Mouse (Mus musculus) CH12.LX (cell line): ENCODE data around the gene Dkk3. TPM values are rescaled to one million over a fixed set of nuclear protein-coding genes. Genes with fewer than 3 reads are reported as not detected.
A peak's percentile ranks its signal among the peaks of the same experiment; 100 is the strongest.
"Not testable (repeated sequence)": the region's sequence is repeated elsewhere in the genome, so short reads cannot be mapped to it uniquely, and the experiment has no call there.

Source experiments
- DNase-seq: peaks from one replicate; pipeline ENCODE4 v3.0.0-alpha.2; 2013; ENCODE audit errors: extremely low read depth
- H3K27ac ChIP-seq: 2 replicates; pipeline ENCODE4 v1.5.1; 2012; ENCODE audit warnings: low read depth, mild to moderate bottlenecking, control low read depth, moderate library complexity; ENCODE audit not compliant: insufficient read depth
- H3K27me3 ChIP-seq: replicated peaks from 2 replicates; pipeline ENCODE3; 2012; ENCODE audit warnings: inconsistent platforms
- H3K36me3 ChIP-seq, 2 experiments: replicated peaks in 1 of 2; 2 replicates each; pipeline versions ENCODE3 to v1.6.1; 2012; ENCODE audit warnings: inconsistent platforms in 1 of 2, low read length in 1 of 2, mild to moderate bottlenecking in 1 of 2, mixed read lengths in 1 of 2, moderate library complexity in 1 of 2; ENCODE audit not compliant: control insufficient read depth in 1 of 2, insufficient read depth in 1 of 2
- H3K4me1 ChIP-seq, 2 experiments: 2 replicates each; pipeline ENCODE4 v1.6.1; 2012; ENCODE audit warnings: inconsistent platforms in 1 of 2, moderate library complexity in 1 of 2; ENCODE audit not compliant: insufficient read depth in 2 of 2, control insufficient read depth in 1 of 2
- H3K4me2 ChIP-seq: 2 replicates; pipeline ENCODE4 v1.6.1; 2012; ENCODE audit warnings: low read depth, mild to moderate bottlenecking, control low read depth; ENCODE audit not compliant: poor library complexity, insufficient read depth, severe bottlenecking
- H3K4me3 ChIP-seq, 3 experiments: fragments of 150-350 bp in 1 of 3; sonication (generic) in 1 of 3; replicated peaks in 1 of 3; 2 replicates each; pipeline versions ENCODE3 to v1.5.1; 2011 to 2012; ENCODE audit warnings: low read depth in 2 of 3, low read length in 2 of 3, mild to moderate bottlenecking in 2 of 3, moderate library complexity in 2 of 3, control low read depth in 1 of 3, improper control_type of control experiment in 1 of 3, inconsistent platforms in 1 of 3, mixed read lengths in 1 of 3; ENCODE audit not compliant: poor library complexity in 1 of 3
- H3K79me2 ChIP-seq: replicated peaks from 2 replicates; pipeline ENCODE4 v1.6.1; 2012; ENCODE audit warnings: mild to moderate bottlenecking, moderate library complexity; ENCODE audit not compliant: control insufficient read depth, poor library complexity, insufficient read depth, severe bottlenecking; ENCODE audit errors: extremely low read depth
- H3K9ac ChIP-seq: 2 replicates; pipeline ENCODE4 v1.6.1; 2012; ENCODE audit warnings: low read depth, mild to moderate bottlenecking, control low read depth, moderate library complexity; ENCODE audit not compliant: insufficient read depth
- H3K9me3 ChIP-seq: replicated peaks from 2 replicates; pipeline ENCODE3; 2012; ENCODE audit warnings: low read length, inconsistent platforms, mixed read lengths
- BHLHE40 ChIP-seq: IDR thresholded peaks from 2 replicates; pipeline ENCODE4 v1.6.1; 2011; ENCODE audit warnings: mild to moderate bottlenecking, low read depth, low read length, improper control_type of control experiment
- CTCF ChIP-seq, 2 experiments: IDR thresholded peaks in 1 of 2; conservative IDR thresholded peaks in 1 of 2; 2 replicates each; pipeline ENCODE4 v1.5.1; 2011 to 2012; ENCODE audit warnings: low read depth in 2 of 2, low read length in 2 of 2, improper control_type of control experiment in 1 of 2, inconsistent platforms in 1 of 2, mild to moderate bottlenecking in 1 of 2, moderate library complexity in 1 of 2
- E2F4 ChIP-seq: IDR thresholded peaks from 2 replicates; pipeline ENCODE4 v1.6.1; 2011; ENCODE audit warnings: low read depth, low read length, improper control_type of control experiment; ENCODE audit not compliant: insufficient replicate concordance
- ELF1 ChIP-seq: IDR thresholded peaks from 2 replicates; pipeline ENCODE4 v1.6.1; 2014; ENCODE audit warnings: low read depth, mild to moderate bottlenecking, inconsistent platforms, low read length, improper control_type of control experiment
- EP300 ChIP-seq: IDR thresholded peaks from 2 replicates; pipeline ENCODE4 v1.6.1; 2011; ENCODE audit warnings: low read length, improper control_type of control experiment
- ETS1 ChIP-seq: conservative IDR thresholded peaks from 2 replicates; pipeline ENCODE4 v1.6.1; 2012; ENCODE audit warnings: low read depth, mild to moderate bottlenecking, inconsistent platforms, low read length, improper control_type of control experiment, moderate library complexity
- IRF4 ChIP-seq: IDR thresholded peaks from 2 replicates; pipeline ENCODE4 v1.6.1; 2014; ENCODE audit warnings: low read depth, mild to moderate bottlenecking, inconsistent platforms, low read length, improper control_type of control experiment
- JUN ChIP-seq: IDR thresholded peaks from 2 replicates; pipeline ENCODE4 v1.6.1; 2011; ENCODE audit warnings: low read depth, mild to moderate bottlenecking, low read length, improper control_type of control experiment, moderate library complexity; ENCODE audit not compliant: insufficient read depth
- JUND ChIP-seq: conservative IDR thresholded peaks from 2 replicates; pipeline ENCODE4 v1.6.1; 2011; ENCODE audit warnings: low read depth, low read length, improper control_type of control experiment
- KAT2A ChIP-seq: IDR thresholded peaks from 2 replicates; pipeline ENCODE4 v1.6.1; 2012; ENCODE audit warnings: low read length, improper control_type of control experiment, inconsistent platforms; ENCODE audit not compliant: insufficient replicate concordance
- MAX ChIP-seq: IDR thresholded peaks from 2 replicates; pipeline ENCODE4 v1.6.1; 2011; ENCODE audit warnings: low read length, improper control_type of control experiment
- MXI1 ChIP-seq: IDR thresholded peaks from 2 replicates; pipeline ENCODE4 v1.6.1; 2011; ENCODE audit warnings: mild to moderate bottlenecking, low read depth, low read length, improper control_type of control experiment
- RAD21 ChIP-seq: IDR thresholded peaks from 2 replicates; pipeline ENCODE4 v1.6.1; 2011; ENCODE audit warnings: low read depth, mild to moderate bottlenecking, low read length, improper control_type of control experiment, moderate library complexity
- SMC3 ChIP-seq: IDR thresholded peaks from 2 replicates; pipeline ENCODE4 v1.6.1; 2011; ENCODE audit warnings: low read depth, low read length, improper control_type of control experiment
- ZC3H11A ChIP-seq: IDR thresholded peaks from 2 replicates; pipeline ENCODE4 v1.6.1; 2012; ENCODE audit warnings: low read depth, mild to moderate bottlenecking, inconsistent platforms, low read length, improper control_type of control experiment
- ZKSCAN1 ChIP-seq: IDR thresholded peaks from 2 replicates; pipeline ENCODE4 v1.6.1; 2012; ENCODE audit warnings: low read depth, inconsistent platforms, low read length, improper control_type of control experiment, borderline replicate concordance
- dilution Hi-C: fragments of 300-500 bp; cut with MboI; formaldehyde crosslinking; loops from 2 replicates; pipeline ENCODE4 v1.14.3; 2020; ENCODE audit warnings: low sequenced_read_pairs; ENCODE audit not compliant: extremely low pct_unique_long_range_greater_than_20kb, extremely low pct_ligation_motif_present
- in situ Hi-C: fragments of 300-500 bp; cut with MboI; formaldehyde crosslinking; loops from 3 replicates; pipeline ENCODE4 v1.14.3; 2019; ENCODE audit warnings: low sequenced_read_pairs, low pct_ligation_motif_present, low pct_unique_long_range_greater_than_20kb, mixed read lengths
- polyA plus RNA-seq: library from polyadenylated mRNA; unstranded; fragments of >175 nt; gene quantifications from 2 replicates; pipeline ENCODE4 v1.2.1, GENCODE M21; 2012; ENCODE audit warnings: low read depth; ENCODE audit not compliant: insufficient read length
- total RNA-seq, 2 experiments: library from RNA; depleted of rRNA; stranded (reverse); fragments of 300-350 nt in 1 of 2; fragments of >200 nt in 1 of 2; gene quantifications; 2 replicates each; pipeline ENCODE4 v1.2.3; 2012 to 2014

The Dkk3 gene
- total and polyA plus RNA-seq, 3 experiments, result 0.38 to 0.55 (median 0.54) TPM

GRCm38 (mm10) chr7:112094923-112095322 lies 63.9 kb downstream of the Dkk3 start:
- H3K4me2 ChIP-seq, H3K9ac ChIP-seq, H3K79me2 ChIP-seq, dilution Hi-C loops, H3K27me3 ChIP-seq, H3K9me3 ChIP-seq, H3K27ac ChIP-seq, H3K4me3 ChIP-seq: not testable (repeated sequence)
- TF ChIP-seq ETS1 (peak; percentile 65; the same call in 1 of the 2 replicates), MAX (0 out of 2 replicates have a peak, but pooled peaks have one; percentile 29), IRF4 (peak; percentile 83), BHLHE40 (peak; percentile 87), JUN (peak; percentile 36; the same call in 1 of the 2 replicates), EP300 (peak; percentile 78), JUND (peak; percentile 62; the same call in 1 of the 2 replicates)
- peaks cover 8 to 43% of the 10 kb centered on the region in 2 experiments; a peak in 2 of 4 replicates for H3K4me1 ChIP-seq
- DNase-seq, result peak; percentile 77
- in situ Hi-C loops, result loop anchor here (5.0 kb wide), 1 partner anchor 67 kb away; no protein-coding TSS in a partner anchor
- H3K36me3 ChIP-seq, result peaks cover 48 to 61% of the 10 kb centered on the region in 2 experiments

- Histone ChIP-seq H3K79me2 (no peaks in the 10 kb centered on the region), H3K4me1 (no peaks in the 10 kb centered on the region), H3K36me3 (peaks cover 29 to 70% of the 10 kb centered on the region in 2 experiments), H3K9me3 (no peaks in the 10 kb centered on the region), H3K27me3 (no peaks in the 10 kb centered on the region), H3K9ac (no peak overlapping the region), H3K4me3 (no peak overlapping the region), H3K4me2 (no peak overlapping the region), H3K27ac (no peak overlapping the region)
- DNase-seq, result no peak
- TF ChIP-seq ELF1 (no peak), KAT2A (no peak), E2F4 (no peak)
- dilution Hi-C loops (no loop called here), in situ Hi-C loops (loop anchor here (10.0 kb wide), 2 partner anchors 99 to 289 kb away; no protein-coding TSS in a partner anchor)
Observed at GRCm38 (mm10) chr7:112086186-112086585, 72.7 kb downstream of the Dkk3 start.

DNA sequence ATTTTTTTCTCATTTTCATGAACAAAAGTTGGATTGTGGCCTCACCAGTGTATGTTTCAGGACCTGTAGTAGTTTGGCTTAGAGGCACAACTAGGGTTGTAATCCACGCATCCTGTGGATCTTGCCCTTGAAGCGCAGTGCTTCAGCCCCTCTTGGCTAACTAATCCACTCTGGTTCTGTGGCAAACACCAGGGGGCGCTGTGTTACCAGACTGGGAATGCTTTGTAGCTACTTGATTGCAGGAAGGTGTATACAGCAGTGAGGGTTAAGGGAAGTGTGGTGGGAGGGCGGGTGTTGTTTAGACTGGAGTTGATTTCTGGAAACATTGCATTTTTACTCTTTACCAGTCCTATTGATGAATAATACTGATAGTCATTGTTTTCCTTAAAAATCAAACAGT lies 73.8 kb downstream of the Dkk3 start:
- Histone ChIP-seq H3K4me3 (no peak overlapping the region), H3K4me2 (no peak overlapping the region), H3K27ac (no peak overlapping the region), H3K27me3 (no peaks in the 10 kb centered on the region), H3K9ac (no peak overlapping the region), H3K4me1 (no peaks in the 10 kb centered on the region), H3K9me3 (no peaks in the 10 kb centered on the region), H3K79me2 (no peaks in the 10 kb centered on the region), H3K36me3 (peaks cover 23 to 68% of the 10 kb centered on the region in 2 experiments)
- TF ChIP-seq CTCF (conservative IDR thresholded peaks at IDR 0.05 in 1 of 2, IDR thresholded peaks at IDR 0.05 in 1 of 2; ENCODE audit: low read depth in 2 of 2, low read length in 2 of 2) (peak; percentile 65 to 95; a peak in 3 of 4 replicates), ZC3H11A (peak; percentile 70), IRF4 (peak; percentile 56), ZKSCAN1 (no peak), SMC3 (peak; percentile 96), MXI1 (no peak), RAD21 (peak; percentile 87), KAT2A (no peak)
- peak; percentile 82 for DNase-seq
- in situ Hi-C loops, result loop anchor here (10.0 kb wide), 2 partner anchors 100 to 290 kb away; no protein-coding TSS in a partner anchor
- dilution Hi-C loops, result no loop called here
